Mouse (Mus musculus) kidney, postnatal 10 days (tissue): ENCODE results near the gene Tpm1.
A peak's percentile ranks its signal among the peaks of the same experiment; 100 is the strongest.

Experiments
- DNase-seq: peaks from one replicate; pipeline ENCODE4 v3.0.0; 2021; ENCODE audit warnings: mixed read lengths

The Tpm1 gene

GRCm38 (mm10) chr9:67024889-67025692 lies 24.1 kb downstream of the Tpm1 start:
- DNase-seq = no peak

- no peak for DNase-seq
Observed at GRCm38 (mm10) chr9:67023371-67023770, 25.8 kb downstream of the Tpm1 start.

- no peak for DNase-seq
Observed at GRCm38 (mm10) chr9:67020063-67020462, 29.1 kb downstream of the Tpm1 start.

GRCm38 (mm10) chr9:67013501-67013900 lies 35.7 kb downstream of the Tpm1 start:
- no peak for DNase-seq

- DNase-seq = peak; percentile 39
Observed at GRCm38 (mm10) chr9:67012470-67012869, 36.7 kb downstream of the Tpm1 start.

GRCm38 (mm10) chr9:67011483-67011882 lies 37.7 kb downstream of the Tpm1 start:
- no peak for DNase-seq

GRCm38 (mm10) chr9:67008781-67009180 lies 40.4 kb downstream of the Tpm1 start:
- no peak for DNase-seq

GRCm38 (mm10) chr9:67006376-67006775 lies 42.8 kb downstream of the Tpm1 start:
- DNase-seq = no peak

GRCm38 (mm10) chr9:67005161-67005742 lies 44.0 kb downstream of the Tpm1 start:
- DNase-seq = no peak

- DNase-seq = no peak
Observed at GRCm38 (mm10) chr9:67003656-67004055, 45.5 kb downstream of the Tpm1 start.

GRCm38 (mm10) chr9:67003156-67003555 lies 46.0 kb downstream of the Tpm1 start:
- DNase-seq = no peak

- DNase-seq = no peak
Observed at GRCm38 (mm10) chr9:67001506-67001905, 47.7 kb downstream of the Tpm1 start.

- peak; percentile 90 for DNase-seq
Observed at GRCm38 (mm10) chr9:67001050-67001449, 48.2 kb downstream of the Tpm1 start.

- no peak for DNase-seq
Observed at GRCm38 (mm10) chr9:66999698-67000097, 49.5 kb downstream of the Tpm1 start.

- no peak for DNase-seq
Observed at GRCm38 (mm10) chr9:66991750-66992410, 57.3 kb downstream of the Tpm1 start.

- DNase-seq = no peak
Observed at GRCm38 (mm10) chr9:66991021-66991749, 58.0 kb downstream of the Tpm1 start.

- no peak for DNase-seq
Observed at GRCm38 (mm10) chr9:66990046-66990445, 59.2 kb downstream of the Tpm1 start.

GRCm38 (mm10) chr9:66989581-66989980 lies 59.6 kb downstream of the Tpm1 start:
- DNase-seq = no peak

- peak; percentile 86 for DNase-seq
Observed at GRCm38 (mm10) chr9:66988888-66989414, 60.3 kb downstream of the Tpm1 start.

- DNase-seq = no peak
Observed at GRCm38 (mm10) chr9:66988198-66988887, 60.9 kb downstream of the Tpm1 start.

GRCm38 (mm10) chr9:66985377-66985776 lies 63.8 kb downstream of the Tpm1 start:
- DNase-seq = no peak

- DNase-seq = no peak
Observed at GRCm38 (mm10) chr9:66982085-66982484, 67.1 kb downstream of the Tpm1 start.
